Mouse (Mus musculus): ENCODE results near the gene Rgs9bp. TPM values are rescaled to one million over a fixed set of nuclear protein-coding genes. Genes with fewer than 3 reads are reported as not detected.

Rgs9bp gene
- total RNA-seq (2023), result under 1 TPM; 0.29 to 0.42 TPM

GRCm38 (mm10) chr7:35585191-35586054 is at the start of gene Rgs9bp:
Gene Rgs9bp, minus strand, starts transcription at chr7:35585582.

DNA sequence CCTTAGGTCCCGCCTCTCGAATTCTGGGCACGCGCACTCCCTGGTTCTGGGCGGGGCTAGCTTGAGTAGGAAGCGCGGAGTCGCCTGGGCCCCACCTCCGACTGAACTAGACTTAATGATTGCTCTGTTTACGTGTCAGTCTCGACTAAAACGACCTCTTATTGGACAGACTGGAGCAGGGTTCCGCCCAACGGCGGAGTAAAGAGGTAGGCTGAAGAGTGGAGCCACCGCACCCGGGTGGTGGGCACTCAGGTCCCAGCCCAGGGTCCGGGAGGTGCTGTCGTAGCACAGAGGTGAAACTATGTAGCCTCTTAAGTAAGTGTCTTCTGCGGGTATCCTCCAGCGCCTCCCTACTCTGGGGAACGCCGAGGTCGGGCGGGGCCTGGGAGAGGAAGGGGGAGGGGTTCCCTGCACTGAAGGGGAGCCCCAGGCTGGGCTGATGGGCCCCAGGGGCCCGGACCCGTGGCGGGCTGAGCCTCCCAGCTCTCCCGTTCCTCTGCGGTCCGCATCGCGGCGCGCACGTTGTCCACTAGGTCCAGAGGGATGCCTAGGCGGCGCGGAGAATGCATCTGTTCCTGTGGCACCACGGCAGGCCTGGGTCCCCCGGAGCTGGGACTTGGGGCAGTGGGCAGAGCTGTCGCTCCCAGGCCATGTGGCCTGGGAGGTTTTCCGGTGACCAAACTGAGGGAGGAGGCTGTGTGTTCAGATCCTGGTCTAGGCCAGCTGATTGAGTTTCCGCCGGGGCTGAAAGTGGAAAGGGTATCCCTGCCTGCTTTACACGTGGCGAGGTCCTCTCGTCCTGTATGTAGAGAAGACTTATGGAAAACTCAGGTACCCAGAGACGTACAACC is 898 bp upstream of the Rgs9bp start, which contains the start of gene Ankrd27:
Gene Ankrd27, plus strand, starts transcription at position 190 of the 851 bp plus-strand sequence.

GRCm38 (mm10) chr7:35556205-35556603 is 29.2 kb downstream of the Rgs9bp start, which contains the start of gene Nudt19:
Gene Nudt19, minus strand, starts transcription at chr7:35556304.

GRCm38 (mm10) chr7:35537562-35537961 is 47.8 kb downstream of the Rgs9bp start, which contains the start of gene Tdrd12:
Gene Tdrd12, minus strand, starts transcription at chr7:35537745.

Other genes starting within 250 kb of the Rgs9bp start
- 1 to 10 TPM; 6.8 to 8.1 TPM for gene Faap24, start 188.7 kb downstream of the Rgs9bp start, total RNA-seq (2023)
- gene Cep89, start 188.5 kb downstream of the Rgs9bp start, total RNA-seq (2023), result 10 to 100 TPM; 10.8 to 12.0 TPM
- not detected for gene Slc7a9, start 136.8 kb downstream of the Rgs9bp start, total RNA-seq (2023)
- gene Tdrd12, start 47.8 kb downstream of the Rgs9bp start, total RNA-seq (2023), result not detected
- 10 to 100 TPM; 12.0 to 15.9 TPM for gene Nudt19, start 29.3 kb downstream of the Rgs9bp start, total RNA-seq (2023)
- gene Ankrd27, start 662 bp upstream of the Rgs9bp start, total RNA-seq (2023), result 10 to 100 TPM; 31.6 to 35.1 TPM
- 10 to 100 TPM; 26.8 to 30.2 TPM for gene Pdcd5, start 61.9 kb upstream of the Rgs9bp start, total RNA-seq (2023)
- gene Dpy19l3, start 168.9 kb upstream of the Rgs9bp start, total RNA-seq (2023), result 10 to 100 TPM; 20.8 to 21.4 TPM
- gene Zfp507, start 217.4 kb upstream of the Rgs9bp start, total RNA-seq (2023), result 1 to 10 TPM; 5.9 to 7.9 TPM